Mouse (Mus musculus) CD8-positive naive resting alpha-beta T cell, adult 2 months (primary cell): Measurements from ENCODE around the gene Slc24a3.

Experiments used
- DNase-seq, 2 experiments: peaks; one replicate each; pipeline ENCODE4 v3.0.0; 2022; ENCODE audit warnings: low read depth in 2 of 2, low spot score in 2 of 2

Gene Slc24a3

GRCm38 (mm10) chr2:145421889-145422212 is 254.3 kb downstream of the Slc24a3 start:
- no peak for DNase-seq

GRCm38 (mm10) chr2:145429982-145430381 is 262.4 kb downstream of the Slc24a3 start:
- DNase-seq: no peak

GRCm38 (mm10) chr2:145434068-145434467 is 266.5 kb downstream of the Slc24a3 start:
- DNase-seq: no peak

- no peak for DNase-seq
Observed at GRCm38 (mm10) chr2:145438336-145438735, 270.8 kb downstream of the Slc24a3 start.

- DNase-seq: no peak
Observed at GRCm38 (mm10) chr2:145439755-145440154, 272.2 kb downstream of the Slc24a3 start.

- no peak for DNase-seq
Observed at GRCm38 (mm10) chr2:145457106-145457747, 289.7 kb downstream of the Slc24a3 start.

- no peak for DNase-seq
Observed at GRCm38 (mm10) chr2:145460854-145461423, 293.4 kb downstream of the Slc24a3 start.

GRCm38 (mm10) chr2:145462253-145462652 is 294.7 kb downstream of the Slc24a3 start:
- DNase-seq: no peak

- no peak for DNase-seq
Observed at GRCm38 (mm10) chr2:145468701-145469325, 301.3 kb downstream of the Slc24a3 start.

GRCm38 (mm10) chr2:145477484-145477883 is 309.9 kb downstream of the Slc24a3 start:
- no peak for DNase-seq

GRCm38 (mm10) chr2:145479676-145480075 is 312.1 kb downstream of the Slc24a3 start:
- no peak for DNase-seq

- DNase-seq: no peak
Observed at GRCm38 (mm10) chr2:145500231-145500630, 332.7 kb downstream of the Slc24a3 start.

- DNase-seq: no peak
Observed at GRCm38 (mm10) chr2:145501472-145501871, 333.9 kb downstream of the Slc24a3 start.

GRCm38 (mm10) chr2:145507702-145508101 is 340.1 kb downstream of the Slc24a3 start:
- no peak for DNase-seq

- DNase-seq: no peak
Observed at GRCm38 (mm10) chr2:145510650-145511225, 343.2 kb downstream of the Slc24a3 start.

- no peak for DNase-seq
Observed at GRCm38 (mm10) chr2:145515956-145516355, 348.4 kb downstream of the Slc24a3 start.

- no peak for DNase-seq
Observed at GRCm38 (mm10) chr2:145517346-145517745, 349.8 kb downstream of the Slc24a3 start.

- no peak for DNase-seq
Observed at GRCm38 (mm10) chr2:145522017-145522416, 354.5 kb downstream of the Slc24a3 start.

GRCm38 (mm10) chr2:145523381-145523780 is 355.8 kb downstream of the Slc24a3 start:
- DNase-seq: no peak

GRCm38 (mm10) chr2:145527151-145527550 is 359.6 kb downstream of the Slc24a3 start:
- DNase-seq: no peak

GRCm38 (mm10) chr2:145530941-145531353 is 363.4 kb downstream of the Slc24a3 start:
- DNase-seq: no peak

- DNase-seq: no peak
Observed at GRCm38 (mm10) chr2:145533086-145533485, 365.5 kb downstream of the Slc24a3 start.
